Mouse (Mus musculus) erythroblast, embryonic 14.5 days (primary cell): ENCODE measurements around the gene Foxp1. TPM values are rescaled to one million over a fixed set of nuclear protein-coding genes. Genes with fewer than 3 reads are reported as not detected.

Experiments
- H3K27me3 ChIP-seq: 2 replicates; pipeline ENCODE4 v1.6.1; 2012; ENCODE audit warnings: inconsistent platforms; ENCODE audit not compliant: control insufficient read depth
- H3K36me3 ChIP-seq: 2 replicates; pipeline ENCODE4 v1.6.1; 2012; ENCODE audit warnings: mild to moderate bottlenecking, inconsistent platforms; ENCODE audit not compliant: control insufficient read depth
- H3K4me1 ChIP-seq: 2 replicates; pipeline ENCODE4 v1.6.1; 2012; ENCODE audit warnings: inconsistent platforms; ENCODE audit not compliant: control insufficient read depth
- H3K4me3 ChIP-seq: replicated peaks from 2 replicates; pipeline ENCODE3; 2012; ENCODE audit warnings: moderate library complexity, mild to moderate bottlenecking, inconsistent platforms
- H3K9me3 ChIP-seq: 2 replicates; pipeline ENCODE4 v1.6.1; 2012; ENCODE audit warnings: low read length, inconsistent platforms, mixed read lengths; ENCODE audit not compliant: control insufficient read depth
- GATA1 ChIP-seq: IDR thresholded peaks from 2 replicates; pipeline ENCODE4 v1.6.1; 2012; ENCODE audit warnings: low read length, inconsistent platforms, mixed read lengths
- TAL1 ChIP-seq: IDR thresholded peaks from 3 replicates; pipeline ENCODE4 v1.6.1; 2012; ENCODE audit warnings: low read length, inconsistent platforms, mixed read lengths
- polyA plus RNA-seq: library from polyadenylated mRNA; stranded (reverse); fragments of >175 nt; gene quantifications from 2 replicates; pipeline ENCODE4 v1.2.3, GENCODE M21; 2012

The Foxp1 gene
- polyA plus RNA-seq, 1 experiment: 1.7 TPM

DNA sequence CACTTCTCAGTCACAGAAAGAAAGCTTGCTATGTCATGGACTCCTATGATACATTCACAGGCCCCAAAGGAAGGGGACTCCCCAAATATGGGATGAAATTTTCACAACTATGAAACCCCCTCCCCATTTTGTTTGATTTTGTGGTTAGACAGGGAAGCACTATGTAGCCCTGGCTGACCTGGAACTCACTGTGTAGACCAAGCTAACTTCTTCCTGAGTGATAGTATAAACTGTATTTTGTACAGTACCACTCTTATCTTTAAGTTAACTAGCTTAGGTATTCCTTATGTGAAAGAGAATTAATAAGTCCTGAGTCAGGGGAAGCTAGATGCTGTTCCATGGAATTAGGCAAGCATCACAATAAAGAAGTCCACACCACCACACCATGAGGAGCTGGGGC is 470.8 kb downstream of the Foxp1 start:
- Histone ChIP-seq H3K9me3 (no peaks in the 10 kb centered on the region), H3K36me3 (no peaks in the 10 kb centered on the region), H3K4me1 (no peaks in the 10 kb centered on the region), H3K4me3 (no peak overlapping the region), H3K27me3 (no peaks in the 10 kb centered on the region)
- TF ChIP-seq GATA1: no peak
- no peak for TF ChIP-seq TAL1

DNA sequence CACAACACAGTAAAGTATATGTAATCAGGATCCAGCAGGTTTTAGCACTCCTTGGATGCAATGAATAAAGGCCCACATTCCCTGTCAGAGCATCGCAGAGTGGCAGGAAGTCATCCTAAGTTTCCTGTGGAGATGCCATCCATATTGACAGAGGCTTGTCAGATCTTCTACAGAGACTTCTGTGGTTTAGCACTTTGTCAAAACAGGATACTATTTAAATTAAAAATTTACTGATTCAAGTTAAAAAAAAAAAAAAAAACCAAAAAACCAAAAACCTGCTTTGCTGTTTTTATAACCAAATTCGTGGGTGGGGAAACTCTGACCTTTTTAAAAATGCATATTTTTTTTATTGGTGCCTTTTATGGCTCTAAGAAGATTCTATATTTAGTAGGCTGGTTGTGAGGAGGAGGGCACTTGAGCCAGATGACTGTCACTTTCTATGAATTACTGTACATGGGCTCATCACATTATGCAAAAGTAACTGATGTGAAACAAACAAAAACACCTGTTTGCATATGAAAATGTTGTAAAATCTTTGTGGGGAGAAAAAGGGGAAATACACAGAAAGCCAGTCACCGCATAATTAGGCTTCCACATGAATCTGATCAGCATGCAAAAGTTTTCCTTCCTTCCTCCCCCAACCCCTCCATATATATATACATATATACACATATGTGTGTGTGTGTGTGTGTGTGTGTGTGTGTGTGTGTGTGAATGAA is 472.1 kb downstream of the Foxp1 start:
- no peaks in the 10 kb centered on the region for H3K27me3 ChIP-seq
- no peaks in the 10 kb centered on the region for H3K4me1 ChIP-seq
- H3K4me3 ChIP-seq: no peak overlapping the region
- H3K9me3 ChIP-seq: no peaks in the 10 kb centered on the region
- no peak for TF ChIP-seq TAL1
- TF ChIP-seq GATA1: no peak
- H3K36me3 ChIP-seq: no peaks in the 10 kb centered on the region

DNA sequence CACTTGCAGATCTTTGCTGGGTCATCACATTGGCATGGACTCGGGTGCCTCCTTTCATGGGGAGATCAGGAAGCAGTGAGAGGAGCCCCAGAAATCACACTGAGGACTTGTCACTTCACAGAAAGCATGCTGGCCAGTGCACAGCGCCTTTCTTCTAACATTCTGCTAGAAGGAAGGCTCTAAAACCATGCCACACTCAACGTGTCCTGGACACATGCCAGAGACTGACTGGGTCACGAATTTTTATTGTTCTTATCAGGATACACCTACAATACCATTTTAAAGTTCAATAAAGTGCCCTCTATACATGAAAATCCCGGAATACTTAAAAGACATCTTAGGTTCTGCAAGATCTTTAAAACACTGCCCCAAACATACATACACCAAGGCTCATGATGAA is 475.2 kb downstream of the Foxp1 start:
- TF ChIP-seq GATA1 (no peak), TAL1 (no peak)
- no peaks in the 10 kb centered on the region for H3K36me3 ChIP-seq
- H3K4me1 ChIP-seq: no peaks in the 10 kb centered on the region
- H3K4me3 ChIP-seq: no peak overlapping the region
- H3K27me3 ChIP-seq: no peaks in the 10 kb centered on the region
- H3K9me3 ChIP-seq: no peaks in the 10 kb centered on the region

DNA sequence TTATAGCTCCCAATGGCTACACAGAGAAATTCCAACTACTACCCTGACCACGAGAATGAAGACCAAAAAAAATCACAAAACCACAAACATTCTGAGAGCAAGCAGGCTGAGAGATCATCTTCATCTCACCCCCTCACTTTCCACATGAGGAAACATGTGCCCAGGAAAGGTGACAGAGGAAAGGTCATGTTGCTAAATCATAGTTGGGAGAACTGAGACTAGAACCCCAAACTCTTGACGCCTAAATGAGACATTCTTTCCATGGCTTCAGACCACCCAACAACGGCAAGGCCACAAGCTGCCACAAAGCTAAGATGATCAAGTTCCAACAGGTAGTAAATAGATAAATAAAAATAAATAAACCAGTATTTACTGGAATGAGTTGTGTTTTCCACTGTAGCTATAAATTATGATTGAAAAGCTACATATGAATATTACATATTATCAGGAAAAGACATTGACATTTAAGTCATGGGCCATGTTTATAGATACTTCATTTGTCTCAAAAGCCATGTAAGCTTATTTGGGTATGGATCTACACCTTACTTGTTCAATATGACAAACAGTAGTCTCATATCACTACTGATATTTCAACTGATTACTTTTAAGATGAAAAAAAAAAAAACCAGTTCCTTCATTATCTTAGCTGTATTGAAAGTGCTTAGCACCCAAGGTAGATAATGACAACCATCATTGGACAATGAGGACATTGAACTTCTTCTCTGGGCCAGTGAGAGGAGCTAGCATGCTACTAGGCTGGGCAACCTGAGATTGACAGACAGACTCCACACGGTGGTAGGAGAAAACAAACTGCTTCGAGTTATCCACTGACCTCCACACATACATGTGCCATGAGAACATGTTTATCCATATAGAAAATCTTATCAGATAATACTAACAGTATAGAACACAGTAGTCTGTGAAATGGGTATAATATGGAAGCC is 476.4 kb downstream of the Foxp1 start:
- Histone ChIP-seq H3K4me1 (no peaks in the 10 kb centered on the region), H3K4me3 (no peak overlapping the region), H3K9me3 (no peaks in the 10 kb centered on the region), H3K36me3 (no peaks in the 10 kb centered on the region), H3K27me3 (no peaks in the 10 kb centered on the region)
- TF ChIP-seq TAL1: no peak
- TF ChIP-seq GATA1: no peak

DNA sequence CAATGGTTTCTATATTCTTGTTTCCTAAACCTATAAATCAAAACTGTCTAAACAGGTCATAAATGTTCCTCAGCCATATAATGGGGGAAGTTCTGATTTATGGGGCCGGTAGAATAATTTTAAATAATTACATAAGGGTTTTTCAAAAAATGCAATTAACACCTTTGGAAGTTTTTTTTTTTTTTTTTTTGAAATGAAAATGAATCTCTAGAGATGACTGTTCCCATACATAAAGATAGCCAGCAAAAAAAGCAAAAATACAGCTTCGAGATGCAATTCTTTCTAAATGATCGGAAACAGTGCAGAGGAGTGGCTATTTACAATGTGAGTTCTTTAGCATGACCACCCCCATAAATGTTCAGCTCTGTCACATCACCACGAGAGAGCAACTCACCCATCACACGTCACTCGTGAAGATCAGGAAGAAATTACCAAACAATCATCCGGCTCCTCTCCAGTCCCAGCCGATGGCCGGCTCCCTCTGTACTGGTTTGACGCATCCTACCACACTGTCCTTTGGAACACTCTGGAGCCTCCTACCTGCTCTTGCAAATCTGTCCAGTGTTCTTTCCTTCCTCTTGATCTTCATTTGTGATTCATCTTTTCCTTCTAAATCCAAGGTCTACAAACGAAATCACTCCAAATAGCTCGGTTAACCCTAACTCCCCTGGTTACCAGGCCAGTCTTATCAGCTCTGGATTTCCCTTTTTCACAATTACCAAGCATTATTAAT is 478.4 kb downstream of the Foxp1 start:
- H3K9me3 ChIP-seq: no peaks in the 10 kb centered on the region
- H3K4me3 ChIP-seq: no peak overlapping the region
- no peaks in the 10 kb centered on the region for H3K36me3 ChIP-seq
- TF ChIP-seq GATA1 (no peak), TAL1 (no peak)
- H3K27me3 ChIP-seq: no peaks in the 10 kb centered on the region
- H3K4me1 ChIP-seq: no peaks in the 10 kb centered on the region

DNA sequence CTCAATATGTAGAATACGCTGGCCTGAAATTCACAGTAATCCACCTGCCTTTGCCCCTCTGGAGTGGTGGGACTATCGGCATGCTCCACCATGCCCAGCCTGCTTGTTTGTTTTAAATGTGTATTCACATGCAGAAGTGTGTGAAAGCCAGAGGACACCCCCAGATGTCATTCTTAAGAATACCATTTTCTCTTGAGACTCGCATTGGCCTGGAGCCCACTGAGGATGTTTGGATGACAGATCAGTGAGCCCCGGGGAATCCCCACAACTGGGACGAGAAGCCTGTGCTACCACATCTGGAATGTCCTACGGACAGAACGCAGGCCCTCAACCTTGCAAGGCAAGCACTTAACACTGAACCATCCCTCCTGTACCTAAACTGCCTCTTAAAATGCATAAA is 479.3 kb downstream of the Foxp1 start:
- TF ChIP-seq GATA1 (no peak), TAL1 (no peak)
- Histone ChIP-seq H3K27me3 (no peaks in the 10 kb centered on the region), H3K4me1 (no peaks in the 10 kb centered on the region), H3K4me3 (no peak overlapping the region), H3K36me3 (no peaks in the 10 kb centered on the region), H3K9me3 (no peaks in the 10 kb centered on the region)

DNA sequence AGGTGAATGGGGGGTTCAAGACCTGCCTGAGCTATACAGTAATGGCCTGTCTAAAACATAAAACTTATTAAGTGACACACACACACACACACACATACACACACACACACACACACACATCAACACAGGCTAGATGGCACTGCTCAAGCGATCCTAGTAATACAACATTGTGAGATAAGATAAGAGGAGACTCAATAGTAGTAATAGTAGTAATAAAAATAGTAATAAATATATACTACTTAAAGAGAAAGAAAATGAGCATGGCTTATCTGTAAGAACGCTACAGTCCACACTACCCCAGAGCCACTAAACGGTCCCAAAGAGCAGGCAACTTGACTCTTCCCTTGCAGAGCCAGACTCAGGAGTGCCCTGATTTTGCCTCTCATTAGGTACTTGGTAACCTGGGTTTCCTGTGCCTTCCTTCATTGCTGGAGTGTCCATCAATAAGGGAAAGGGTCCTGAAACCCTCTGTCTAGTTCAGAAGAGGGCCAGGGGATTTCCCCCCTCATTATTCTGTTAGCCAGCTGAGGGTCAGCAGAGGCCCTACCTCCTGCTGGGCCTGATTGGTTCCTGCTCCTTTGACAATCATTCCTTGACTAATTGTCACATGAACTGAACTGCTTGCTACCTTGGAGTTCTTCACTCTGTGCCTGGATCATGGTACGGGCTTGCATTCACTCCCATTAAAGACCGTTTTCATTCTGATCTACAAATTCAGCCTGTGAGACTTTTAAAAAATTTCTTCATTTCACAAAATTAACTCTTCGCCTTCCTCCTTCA is 480.2 kb downstream of the Foxp1 start:
- Histone ChIP-seq H3K27me3 (no peaks in the 10 kb centered on the region), H3K4me3 (no peak overlapping the region), H3K36me3 (no peaks in the 10 kb centered on the region), H3K4me1 (no peaks in the 10 kb centered on the region), H3K9me3 (no peaks in the 10 kb centered on the region)
- TF ChIP-seq TAL1 (no peak), GATA1 (no peak)

DNA sequence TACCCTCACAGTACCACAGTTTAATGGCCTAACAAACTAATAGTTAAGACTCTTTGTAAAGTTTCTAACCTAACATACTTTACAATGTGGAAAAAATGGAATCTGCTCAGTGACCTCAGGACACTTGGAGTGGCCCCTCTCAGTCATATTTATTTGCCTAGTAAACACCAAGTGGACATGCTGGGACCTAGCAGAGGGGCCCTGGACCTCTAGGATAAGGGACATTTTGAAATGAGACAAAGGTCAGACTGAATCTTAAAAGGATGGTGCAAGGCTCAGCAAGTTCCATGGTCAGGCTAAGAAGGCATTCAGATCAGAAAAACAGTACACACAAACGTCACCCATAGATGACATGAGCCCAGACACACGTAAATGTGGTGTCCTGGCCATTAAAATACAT is 483.5 kb downstream of the Foxp1 start:
- Histone ChIP-seq H3K9me3 (no peaks in the 10 kb centered on the region), H3K4me1 (no peaks in the 10 kb centered on the region), H3K36me3 (no peaks in the 10 kb centered on the region), H3K27me3 (no peaks in the 10 kb centered on the region), H3K4me3 (no peak overlapping the region)
- TF ChIP-seq TAL1 (no peak), GATA1 (no peak)
